Mouse (Mus musculus): ENCODE results near the gene Pde1a. TPM values are rescaled to one million over a fixed set of nuclear protein-coding genes. Genes with fewer than 3 reads are reported as not detected.
A peak's percentile ranks its signal among the peaks of the same experiment; 100 is the strongest.

Gene Pde1a
- 10.2 and 10.8 TPM in 2 replicates for polyA plus RNA-seq (2015; fragmentation: Nextera tagmentation; extraction: Ambion mirVana)

DNA sequence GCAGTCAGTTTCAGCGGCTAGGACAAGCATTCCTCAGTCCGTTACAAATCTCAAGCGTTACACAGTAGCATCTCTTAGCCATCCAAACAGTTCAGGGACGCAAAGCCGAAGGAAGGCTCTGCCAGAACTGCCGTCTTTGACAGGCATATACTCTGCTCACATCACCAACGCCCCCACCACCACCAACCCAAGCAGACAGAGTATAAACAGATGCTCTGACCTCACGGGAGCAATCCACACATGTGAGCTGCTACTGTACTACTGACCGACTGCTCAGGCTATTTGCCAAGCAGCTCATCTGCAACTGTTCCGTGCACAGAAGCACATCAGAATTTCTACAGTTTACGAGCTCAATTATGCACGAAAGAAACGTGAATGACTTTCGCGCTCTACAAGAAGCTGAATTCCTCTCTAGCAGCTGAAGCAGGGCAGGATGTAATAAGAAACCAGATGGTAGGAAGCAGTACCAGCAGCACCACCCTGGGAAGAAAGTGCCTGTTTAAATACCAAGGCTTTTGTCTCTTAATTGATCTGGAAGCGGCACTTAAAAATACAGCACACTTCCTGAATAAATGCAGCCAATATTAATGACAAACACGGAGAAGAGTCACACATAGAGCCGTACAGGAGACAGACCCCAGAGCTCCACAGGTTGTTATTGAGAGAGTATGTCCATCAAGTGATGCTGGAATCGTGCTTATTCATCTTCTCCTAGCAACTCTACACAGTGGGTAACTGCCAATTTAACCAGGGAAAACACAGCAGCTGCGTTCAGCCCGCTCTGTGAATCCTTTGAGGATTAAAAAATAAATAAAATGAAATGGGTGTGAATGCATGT is at the start of gene Pde1a:
TSS of gene Pde1a (minus strand) at position 598 of the 838 bp plus-strand sequence.
- Histone ChIP-seq H3K9ac (no peak within 1 kb of the TSS), H3K4me1 (peaks cover 7% of the 10 kb centered on the region; the same call in 1 of the 2 replicates), H3K9me3 (replicated peaks) (no peaks in the 10 kb centered on the region), H3K27me3 (no peaks in the 10 kb centered on the region), H3K4me2 (replicated peaks) (peak within 1 kb of the TSS; percentile 45), H3K27ac (replicated peaks) (0 out of 2 replicates have a peak within 1 kb of the TSS, but pooled peaks have one; percentile 36), H3K36me3 (no peaks in the 10 kb centered on the region), H3K4me3 (replicated peaks) (peak within 1 kb of the TSS; percentile 34)
- WGBS, result 5% methylated on average over 21 of the region's 21 CpGs
- ATAC-seq (ENCODE audit: insufficient number of reproducible peaks, low FRiP score, low TSS enrichment, low read depth), result peak; percentile 72

DNA sequence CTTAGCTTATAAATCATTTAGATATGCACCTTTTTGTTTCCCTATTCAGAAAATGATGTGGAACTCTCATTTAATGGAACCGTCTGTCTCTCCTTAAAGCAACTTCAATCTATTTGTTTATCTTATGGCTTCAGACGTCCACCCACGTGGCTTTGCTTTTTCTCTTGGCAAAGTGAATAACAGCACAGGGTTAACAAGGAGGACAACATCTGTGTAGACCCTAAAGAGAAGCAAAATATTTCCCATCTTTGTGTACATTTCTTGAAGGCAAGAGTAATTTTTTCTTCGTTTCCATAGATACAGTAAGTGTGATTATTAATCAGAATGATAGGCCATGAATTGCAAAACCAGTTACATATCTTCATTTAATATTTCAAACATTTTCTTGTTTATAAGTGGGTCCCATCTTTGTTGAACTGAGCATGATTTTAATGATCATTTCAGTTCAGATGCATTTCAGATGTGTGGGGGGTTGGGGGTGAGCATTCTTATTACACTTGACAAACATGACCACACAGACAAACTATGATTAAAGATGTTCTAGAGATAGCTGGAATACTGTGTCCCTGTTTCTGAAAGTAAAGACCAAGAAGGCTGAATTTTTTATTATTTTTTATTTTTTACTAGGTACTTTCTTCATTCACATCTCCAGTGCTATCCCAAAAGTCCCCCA is 49.5 kb upstream of the Pde1a start:
- no peak for ATAC-seq (ENCODE audit: insufficient number of reproducible peaks, low FRiP score, low TSS enrichment, low read depth)
- Histone ChIP-seq H3K4me3 (replicated peaks) (no peak overlapping the region), H3K27me3 (no peaks in the 10 kb centered on the region), H3K9ac (no peak overlapping the region), H3K4me1 (no peaks in the 10 kb centered on the region), H3K27ac (replicated peaks) (no peak overlapping the region), H3K9me3 (replicated peaks) (no peaks in the 10 kb centered on the region), H3K36me3 (no peaks in the 10 kb centered on the region), H3K4me2 (replicated peaks) (no peak overlapping the region)
- WGBS, result 56% methylated on average over 4 of the region's 4 CpGs

DNA sequence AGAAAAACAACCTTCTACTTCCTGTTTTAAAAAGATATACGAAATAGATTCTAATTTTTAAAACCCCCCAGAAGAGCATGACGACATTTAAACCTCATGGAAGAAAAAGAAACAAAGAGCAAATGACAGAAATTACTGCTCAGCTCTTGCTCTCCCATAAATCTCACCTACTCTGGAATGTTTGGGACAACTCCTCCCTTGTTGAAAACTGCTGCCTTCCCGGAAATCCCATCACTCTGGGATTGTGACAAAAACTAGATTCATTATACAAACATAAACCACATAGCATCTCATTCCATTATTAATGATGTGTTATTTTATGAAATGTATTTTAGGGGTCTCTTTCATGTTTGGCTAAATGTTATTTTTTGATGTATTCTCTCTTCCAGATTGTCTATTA is 48.9 kb upstream of the Pde1a start:
- H3K4me1 ChIP-seq, result no peaks in the 10 kb centered on the region
- 63% methylated on average over 3 of the region's 3 CpGs for WGBS
- no peak overlapping the region for H3K27ac ChIP-seq (replicated peaks)
- ATAC-seq (ENCODE audit: insufficient number of reproducible peaks, low FRiP score, low TSS enrichment, low read depth), result no peak
- H3K4me3 ChIP-seq (replicated peaks), result no peak overlapping the region
- no peak overlapping the region for H3K9ac ChIP-seq
- no peaks in the 10 kb centered on the region for H3K27me3 ChIP-seq
- H3K36me3 ChIP-seq, result no peaks in the 10 kb centered on the region
- H3K9me3 ChIP-seq (replicated peaks), result no peaks in the 10 kb centered on the region
- H3K4me2 ChIP-seq (replicated peaks), result no peak overlapping the region

- H3K4me2 ChIP-seq (replicated peaks), result no peak overlapping the region
- 86% methylated on average over 1 of the region's 1 CpGs for WGBS
- no peak overlapping the region for H3K9ac ChIP-seq
- no peak for ATAC-seq (ENCODE audit: insufficient number of reproducible peaks, low FRiP score, low TSS enrichment, low read depth)
- H3K27me3 ChIP-seq, result no peaks in the 10 kb centered on the region
- H3K27ac ChIP-seq (replicated peaks), result no peak overlapping the region
- no peaks in the 10 kb centered on the region for H3K9me3 ChIP-seq (replicated peaks)
- H3K4me1 ChIP-seq, result no peaks in the 10 kb centered on the region
- no peaks in the 10 kb centered on the region for H3K36me3 ChIP-seq
- H3K4me3 ChIP-seq (replicated peaks), result no peak overlapping the region
These were observed 38.8 kb upstream of the Pde1a start for GRCm38 (mm10) chr2:80168103-80168502.

- ATAC-seq (ENCODE audit: insufficient number of reproducible peaks, low FRiP score, low TSS enrichment, low read depth), result no peak
- WGBS, result 75% methylated on average over 2 of the region's 2 CpGs
These were observed 29.5 kb upstream of the Pde1a start for GRCm38 (mm10) chr2:80158784-80159183.

GRCm38 (mm10) chr2:80158196-80158595 is 28.9 kb upstream of the Pde1a start:
- H3K9ac ChIP-seq, result no peak overlapping the region
- H3K9me3 ChIP-seq (replicated peaks), result no peaks in the 10 kb centered on the region
- H3K36me3 ChIP-seq, result no peaks in the 10 kb centered on the region
- WGBS, result 75% methylated on average over 3 of the region's 3 CpGs
- H3K4me3 ChIP-seq (replicated peaks), result no peak overlapping the region
- H3K27ac ChIP-seq (replicated peaks), result no peak overlapping the region
- H3K4me1 ChIP-seq, result no peaks in the 10 kb centered on the region
- H3K4me2 ChIP-seq (replicated peaks), result no peak overlapping the region
- no peak for ATAC-seq (ENCODE audit: insufficient number of reproducible peaks, low FRiP score, low TSS enrichment, low read depth)
- no peaks in the 10 kb centered on the region for H3K27me3 ChIP-seq

More at GRCm38 (mm10) chr2:80158784-80159183, 29.5 kb upstream of the Pde1a start:
- Histone ChIP-seq H3K9me3 (replicated peaks) (no peaks in the 10 kb centered on the region), H3K4me2 (replicated peaks) (no peak overlapping the region), H3K9ac (no peak overlapping the region), H3K27ac (replicated peaks) (no peak overlapping the region), H3K4me1 (no peaks in the 10 kb centered on the region), H3K36me3 (no peaks in the 10 kb centered on the region), H3K4me3 (replicated peaks) (no peak overlapping the region), H3K27me3 (no peaks in the 10 kb centered on the region)

DNA sequence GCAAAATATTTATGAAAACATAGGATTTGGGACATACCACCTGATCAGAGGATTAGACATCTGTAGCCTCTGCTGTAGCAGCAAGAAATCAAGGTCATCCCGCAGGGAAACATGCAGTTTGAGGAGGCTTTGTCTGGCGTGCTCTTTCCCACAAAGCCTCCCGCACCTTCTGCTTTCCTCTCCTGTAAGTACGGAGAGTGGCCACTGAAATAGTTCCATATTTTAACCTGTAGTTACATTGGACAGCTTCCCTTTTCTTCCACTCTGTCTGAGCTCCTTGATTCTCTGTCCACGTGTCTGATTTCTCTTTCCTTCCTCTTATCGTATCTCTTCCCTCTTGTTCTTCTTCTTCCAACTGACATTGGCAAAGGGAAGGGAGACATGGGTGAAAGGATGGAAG is 20.8 kb upstream of the Pde1a start:
- ATAC-seq (ENCODE audit: insufficient number of reproducible peaks, low FRiP score, low TSS enrichment, low read depth), result no peak
- WGBS, result 73% methylated on average over 6 of the region's 6 CpGs
- no peak overlapping the region for H3K27ac ChIP-seq (replicated peaks)

DNA sequence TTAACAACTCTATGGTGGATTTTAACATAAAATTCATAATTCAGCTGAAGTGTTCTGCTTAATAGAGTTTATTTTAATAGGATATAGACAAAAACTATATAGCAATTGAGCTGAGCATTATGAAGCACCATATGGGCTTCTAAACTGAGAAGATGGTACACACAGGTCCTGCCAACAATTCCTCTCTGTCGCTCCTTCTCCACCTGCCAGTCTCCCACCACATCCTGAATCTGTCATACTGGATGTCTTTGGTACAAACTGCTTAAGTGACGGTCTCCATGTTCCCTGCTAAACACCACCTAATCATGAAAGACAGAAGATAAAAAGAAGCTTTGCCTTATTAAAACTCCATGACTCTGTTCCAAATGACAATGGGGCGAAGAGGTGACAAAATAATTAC is 20.1 kb upstream of the Pde1a start:
- no peaks in the 10 kb centered on the region for H3K4me1 ChIP-seq
- 55% methylated on average over 3 of the region's 3 CpGs for WGBS
- H3K4me3 ChIP-seq (replicated peaks), result no peak overlapping the region
- ATAC-seq (ENCODE audit: insufficient number of reproducible peaks, low FRiP score, low TSS enrichment, low read depth), result no peak
- no peak overlapping the region for H3K4me2 ChIP-seq (replicated peaks)
- no peak overlapping the region for H3K27ac ChIP-seq (replicated peaks)
- no peaks in the 10 kb centered on the region for H3K36me3 ChIP-seq
- H3K27me3 ChIP-seq, result no peaks in the 10 kb centered on the region
- no peaks in the 10 kb centered on the region for H3K9me3 ChIP-seq (replicated peaks)
- no peak overlapping the region for H3K9ac ChIP-seq

More for the DNA sequence above, 20.8 kb upstream of the Pde1a start:
- no peak overlapping the region for H3K4me3 ChIP-seq (replicated peaks)
- no peaks in the 10 kb centered on the region for H3K9me3 ChIP-seq (replicated peaks)
- H3K27me3 ChIP-seq, result no peaks in the 10 kb centered on the region
- H3K4me1 ChIP-seq, result no peaks in the 10 kb centered on the region
- H3K36me3 ChIP-seq, result no peaks in the 10 kb centered on the region
- H3K9ac ChIP-seq, result no peak overlapping the region
- no peak overlapping the region for H3K4me2 ChIP-seq (replicated peaks)

DNA sequence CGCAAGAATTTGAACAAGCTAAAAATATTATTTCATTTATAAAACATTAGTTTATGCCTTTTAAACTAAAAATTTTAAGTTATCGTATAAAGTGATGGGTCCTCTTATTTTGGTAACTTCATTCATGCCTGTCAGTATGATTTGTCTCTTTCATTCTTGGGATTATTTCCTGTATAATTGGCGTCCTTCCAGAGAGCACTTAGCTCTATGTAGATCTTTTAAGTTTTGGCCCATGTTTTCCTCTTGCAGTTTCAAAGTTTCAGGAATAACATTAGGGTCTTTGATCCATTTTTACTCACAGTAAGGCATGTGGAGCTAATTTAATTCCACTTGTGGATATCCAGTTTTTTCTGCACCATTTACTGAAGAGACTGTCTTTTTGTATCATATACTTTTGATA is 5.8 kb upstream of the Pde1a start:
- no peak overlapping the region for H3K4me2 ChIP-seq (replicated peaks)
- H3K4me3 ChIP-seq (replicated peaks), result no peak overlapping the region
- no peaks in the 10 kb centered on the region for H3K4me1 ChIP-seq
- H3K27ac ChIP-seq (replicated peaks), result no peak overlapping the region
- no peak overlapping the region for H3K9ac ChIP-seq
- WGBS, result 31% methylated on average over 3 of the region's 3 CpGs
- no peaks in the 10 kb centered on the region for H3K27me3 ChIP-seq
- no peak for ATAC-seq (ENCODE audit: insufficient number of reproducible peaks, low FRiP score, low TSS enrichment, low read depth)
- no peaks in the 10 kb centered on the region for H3K36me3 ChIP-seq
- no peaks in the 10 kb centered on the region for H3K9me3 ChIP-seq (replicated peaks)

DNA sequence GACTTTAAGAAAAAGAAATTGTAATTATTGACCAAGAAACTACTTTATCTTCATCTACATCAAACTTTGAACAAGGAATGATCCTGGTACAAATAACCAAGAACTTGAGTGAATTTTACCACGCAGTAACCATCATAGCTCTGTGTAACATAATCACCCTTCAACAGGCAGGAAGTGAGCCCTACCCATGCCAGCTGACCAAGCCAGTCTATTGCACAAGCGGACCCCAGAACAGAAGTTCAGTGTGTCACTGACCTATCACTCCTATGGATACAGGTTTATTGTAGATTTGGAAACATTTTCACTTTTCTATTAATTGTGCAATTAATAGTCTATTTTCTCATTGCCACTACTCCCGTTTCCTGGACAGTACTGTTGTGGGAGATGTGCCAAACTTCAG is 3.4 kb upstream of the Pde1a start:
- 80% methylated on average over 3 of the region's 3 CpGs for WGBS
- H3K4me2 ChIP-seq (replicated peaks), result no peak overlapping the region
- ATAC-seq (ENCODE audit: insufficient number of reproducible peaks, low FRiP score, low TSS enrichment, low read depth), result no peak
- H3K9ac ChIP-seq, result no peak overlapping the region
- H3K36me3 ChIP-seq, result no peaks in the 10 kb centered on the region
- no peaks in the 10 kb centered on the region for H3K27me3 ChIP-seq
- no peak overlapping the region for H3K27ac ChIP-seq (replicated peaks)
- no peak overlapping the region for H3K4me3 ChIP-seq (replicated peaks)
- no peaks in the 10 kb centered on the region for H3K9me3 ChIP-seq (replicated peaks)
- H3K4me1 ChIP-seq, result peaks cover 7% of the 10 kb centered on the region; the same call in 1 of the 2 replicates

DNA sequence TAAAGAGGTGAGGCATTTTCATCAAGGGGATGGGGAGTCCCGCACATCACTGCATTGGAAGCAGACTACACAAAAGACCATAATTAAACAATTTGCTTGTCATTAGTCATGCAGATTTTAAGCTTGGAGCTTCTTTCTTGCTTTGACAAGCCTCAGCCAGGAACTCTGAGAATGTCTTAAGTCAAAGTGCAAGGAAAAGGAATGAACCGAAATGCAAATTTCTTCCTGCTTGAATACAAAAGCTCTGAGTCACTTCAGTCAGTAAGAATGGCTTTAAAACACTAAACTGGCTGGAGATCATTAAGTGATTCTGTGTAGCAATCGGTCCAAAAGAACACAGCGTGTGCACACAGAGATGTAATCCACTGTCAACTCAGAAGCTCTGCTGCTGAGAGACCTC is 2.6 kb downstream of the Pde1a start:
- H3K4me2 ChIP-seq (replicated peaks), result no peak overlapping the region
- peaks cover 7% of the 10 kb centered on the region; the same call in 1 of the 2 replicates for H3K4me1 ChIP-seq
- H3K36me3 ChIP-seq, result no peaks in the 10 kb centered on the region
- H3K9ac ChIP-seq, result no peak overlapping the region
- 16% methylated on average over 4 of the region's 4 CpGs for WGBS
- ATAC-seq (ENCODE audit: insufficient number of reproducible peaks, low FRiP score, low TSS enrichment, low read depth), result no peak
- H3K27me3 ChIP-seq, result no peaks in the 10 kb centered on the region
- no peak overlapping the region for H3K27ac ChIP-seq (replicated peaks)
- H3K4me3 ChIP-seq (replicated peaks), result no peak overlapping the region
- no peaks in the 10 kb centered on the region for H3K9me3 ChIP-seq (replicated peaks)

Data from embryonic facial prominence, embryonic 15.5 days (tissue).